ENCODE assay signal across 8 mouse cellular contexts in the genomic region with DNA sequence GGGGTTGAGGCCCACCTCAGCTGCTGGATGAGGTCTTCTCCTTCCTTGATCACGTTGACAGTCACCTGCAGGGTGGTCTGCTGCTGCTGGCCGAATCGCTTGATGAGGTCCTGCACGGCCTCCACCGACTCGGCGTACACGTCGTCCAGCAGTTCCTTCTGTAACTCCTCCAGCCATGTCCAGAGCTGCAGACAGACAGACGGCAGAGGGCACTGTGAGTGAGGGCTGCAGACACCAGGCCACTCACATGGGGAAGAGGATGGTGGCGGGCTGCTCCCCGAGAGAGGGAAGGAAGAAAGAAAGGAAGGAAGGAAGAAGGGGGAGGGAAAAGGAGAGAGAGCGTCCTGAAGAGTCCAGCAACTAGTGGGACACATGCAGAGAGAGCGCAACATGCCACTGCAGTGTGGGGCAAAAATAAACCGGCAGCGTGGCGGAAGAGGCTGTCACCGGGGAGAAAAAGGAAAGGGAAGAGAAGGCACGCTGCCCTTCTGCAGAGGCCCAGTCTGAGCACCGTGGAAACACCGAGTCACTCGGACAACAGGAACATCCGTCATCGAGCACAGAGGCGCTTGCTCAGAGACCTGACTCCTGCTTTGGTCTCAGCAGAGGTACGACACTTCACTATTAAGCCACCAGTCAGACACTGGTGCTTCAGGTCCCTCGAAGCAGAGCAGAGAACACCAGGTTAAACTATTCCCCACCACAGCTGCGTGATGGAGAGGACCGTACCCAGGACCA.
DNase-seq lines count a peak whose midpoint lies in the region; ATAC-seq and TF ChIP-seq lines count a peak whose summit lies in the region.

No protein-coding gene starts in this region.

- H3K9ac ChIP-seq in heart, embryonic 14.5 days (ENCODE audit: low read length), result peak overlapping the region; percentile 42

- H3K27me3 ChIP-seq in testis, adult 2 months (ENCODE audit: control insufficient read depth, insufficient read depth, low read length), result no peaks in the 10 kb centered on the region
- H3K27me3 ChIP-seq in heart, embryonic 14.5 days (ENCODE audit: control insufficient read depth, insufficient read depth, low read length), result no peaks in the 10 kb centered on the region

- no peaks in the 10 kb centered on the region for H3K36me3 ChIP-seq in testis, adult 2 months (ENCODE audit: control insufficient read depth, insufficient read depth, low read length)
- H3K36me3 ChIP-seq in heart, embryonic 14.5 days (ENCODE audit: control insufficient read depth, insufficient read depth, low read length), result peaks cover 48% of the 10 kb centered on the region

- intact Hi-C loops in left cerebral cortex, postnatal 4 days (cut with DNase I), result no loop called here

- H3K27ac ChIP-seq in testis, adult 2 months (ENCODE audit: control insufficient read depth, insufficient read depth, low read depth, low read length), result no peak overlapping the region
- H3K27ac ChIP-seq in heart, embryonic 14.5 days (replicated peaks in 1 of 2; ENCODE audit: control insufficient read depth in 1 of 2, insufficient read depth in 1 of 2, low read depth in 2 of 2, low read length in 2 of 2), result peak overlapping the region; percentile 68 to 78

- no peak for TF ChIP-seq POLR2A in testis, adult 2 months (IDR thresholded peaks at IDR 0.05; ENCODE audit: control insufficient read depth, low read depth, low read length)

- H3K4me1 ChIP-seq in testis, adult 2 months (ENCODE audit: control insufficient read depth, insufficient read depth, low read length), result peaks cover 3% of the 10 kb centered on the region
- peaks cover 25 to 44% of the 10 kb centered on the region in 2 experiments for H3K4me1 ChIP-seq in heart, embryonic 14.5 days (ENCODE audit: control insufficient read depth in 2 of 2, insufficient read depth in 2 of 2, low read length in 2 of 2)

- peak; percentile 37; the same call in 1 of the 2 replicates for TF ChIP-seq CTCF in testis, adult 2 months (IDR thresholded peaks at IDR 0.05; ENCODE audit: control insufficient read depth, insufficient read depth, insufficient replicate concordance, low read depth, low read length)

- peak overlapping the region; percentile 47 for H3K4me3 ChIP-seq in testis, adult 2 months (ENCODE audit: control insufficient read depth, low read depth, low read length)
- H3K4me3 ChIP-seq in heart, embryonic 14.5 days (ENCODE audit: control insufficient read depth in 1 of 2, insufficient read depth in 1 of 2, low read depth in 1 of 2, low read length in 2 of 2), result peak overlapping the region; percentile 26 to 29

- DNase-seq in testis, postnatal 14 days (ENCODE audit: low spot score), result no peak
- DNase-seq in liver, result peak; percentile 56
- DNase-seq in left cerebral cortex, postnatal 4 days, result no peak
- DNase-seq in frontal cortex, postnatal 14 days (ENCODE audit: low spot score in 2 of 2), result no peak
- DNase-seq in layer of hippocampus, postnatal 36 days, result no peak

- no peaks in the 10 kb centered on the region for H3K9me3 ChIP-seq in heart, embryonic 14.5 days (ENCODE audit: control insufficient read depth, low read length)

- peak; percentile 32 for ATAC-seq in heart, embryonic 14.5 days (ENCODE audit: insufficient number of reproducible peaks, insufficient read depth, low FRiP score, low read depth)
- peak; percentile 33; the same call in 1 of the 2 replicates for ATAC-seq in neutrophil, adult 5-6 weeks (ENCODE audit: extremely low read depth, insufficient number of reproducible peaks, low FRiP score, poor library complexity, severe bottlenecking)

- H3K4me2 ChIP-seq in heart, embryonic 14.5 days (ENCODE audit: low read length), result peak overlapping the region; percentile 65

- WGBS in heart, embryonic 14.5 days, result 10% methylated on average over 29 of the region's 29 CpGs
